Mouse (Mus musculus): ENCODE data around the gene Zcrb1. TPM values are rescaled to one million over a fixed set of nuclear protein-coding genes. Genes with fewer than 3 reads are reported as not detected.

The Zcrb1 gene
- polyA plus RNA-seq (2015; fragmentation: Nextera tagmentation; extraction: Ambion mirVana): 154 and 160 TPM in 2 replicates

- peak within 1 kb of the TSS; percentile 85 for H3K4me2 ChIP-seq
- H3K27me3 ChIP-seq: no peaks in the 10 kb centered on the region
- under 1% methylated on average over 100 of the region's 100 CpGs for WGBS
- ATAC-seq (ENCODE audit: insufficient number of reproducible peaks, insufficient read depth, low FRiP score, low TSS enrichment, low read depth): peak; percentile 91
- H3K9me3 ChIP-seq: no peaks in the 10 kb centered on the region
- peak within 1 kb of the TSS; percentile 89 for H3K27ac ChIP-seq
- H3K4me3 ChIP-seq: peak within 1 kb of the TSS; percentile 93
- H3K4me1 ChIP-seq: peaks cover 34% of the 10 kb centered on the region
- H3K9ac ChIP-seq: peak within 1 kb of the TSS; percentile 97
- peaks cover 25% of the 10 kb centered on the region for H3K36me3 ChIP-seq
These were observed at the start of gene Zcrb1, which contains the start of gene Pphln1 for GRCm38 (mm10) chr15:93397826-93398698. Zcrb1 (minus strand) TSS chr15:93398334. Pphln1 (plus strand) TSS chr15:93398350.

DNA sequence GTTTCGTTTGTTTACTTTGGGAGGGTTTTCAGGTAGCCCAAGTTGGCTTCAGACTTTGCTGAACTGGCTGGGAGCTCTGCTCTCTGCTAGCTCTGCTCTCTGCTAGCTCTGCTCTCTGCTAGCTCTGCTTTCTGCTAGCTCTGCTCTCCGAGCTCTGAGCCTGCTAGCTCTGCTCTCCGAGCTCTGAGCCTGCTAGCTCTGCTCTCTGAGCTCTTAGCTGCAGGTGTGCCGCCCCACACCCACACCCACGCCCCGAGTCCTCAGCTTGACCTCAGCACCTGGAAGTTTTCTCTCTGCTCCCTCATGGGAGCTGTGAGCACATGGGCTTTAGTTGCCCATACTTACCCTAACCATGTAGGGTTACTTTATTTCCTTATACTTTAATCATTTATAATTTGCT, 45.5 kb upstream of the Zcrb1 start:
- Histone ChIP-seq H3K9ac (no peak overlapping the region), H3K9me3 (no peaks in the 10 kb centered on the region), H3K4me1 (no peaks in the 10 kb centered on the region), H3K27ac (no peak overlapping the region), H3K4me3 (no peak overlapping the region), H3K36me3 (peaks cover 31% of the 10 kb centered on the region), H3K4me2 (no peak overlapping the region), H3K27me3 (no peaks in the 10 kb centered on the region)
- 86% methylated on average over 6 of the region's 6 CpGs for WGBS
- ATAC-seq (ENCODE audit: insufficient number of reproducible peaks, insufficient read depth, low FRiP score, low TSS enrichment, low read depth): no peak

GRCm38 (mm10) chr15:93442271-93442670, 44.1 kb upstream of the Zcrb1 start:
- no peak overlapping the region for H3K4me2 ChIP-seq
- 0 out of 2 replicates have a peak, but pooled peaks cover 3% of the 10 kb centered on the region for H3K4me1 ChIP-seq
- no peaks in the 10 kb centered on the region for H3K9me3 ChIP-seq
- no peak overlapping the region for H3K4me3 ChIP-seq
- no peak overlapping the region for H3K27ac ChIP-seq
- ATAC-seq (ENCODE audit: insufficient number of reproducible peaks, insufficient read depth, low FRiP score, low TSS enrichment, low read depth): no peak
- H3K9ac ChIP-seq: no peak overlapping the region
- no peaks in the 10 kb centered on the region for H3K27me3 ChIP-seq
- WGBS: 93% methylated on average over 4 of the region's 4 CpGs
- peaks cover 35% of the 10 kb centered on the region for H3K36me3 ChIP-seq

DNA sequence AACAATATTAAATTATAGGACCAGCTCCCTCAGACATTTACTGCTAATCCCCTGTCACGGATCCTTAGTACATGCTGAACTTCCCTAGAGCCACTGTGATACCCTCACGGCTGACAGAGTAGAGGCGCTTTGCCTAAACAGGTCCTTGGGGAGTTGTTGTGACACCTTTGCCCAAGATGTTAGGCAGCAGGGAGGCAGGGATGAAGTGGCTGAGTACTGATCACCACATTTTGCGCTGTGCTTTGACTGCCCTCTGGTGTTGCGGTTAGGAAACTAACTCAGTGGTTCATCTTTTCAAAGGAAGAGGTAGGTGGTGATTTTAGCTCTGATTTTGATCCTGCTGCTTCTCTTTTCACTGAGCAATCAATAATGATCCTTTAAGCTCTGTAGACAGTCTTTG, 40.5 kb upstream of the Zcrb1 start:
- Histone ChIP-seq H3K27me3 (no peaks in the 10 kb centered on the region), H3K4me3 (no peak overlapping the region), H3K9me3 (no peaks in the 10 kb centered on the region), H3K4me1 (peaks cover 8% of the 10 kb centered on the region), H3K4me2 (no peak overlapping the region), H3K27ac (no peak overlapping the region), H3K36me3 (peaks cover 34% of the 10 kb centered on the region), H3K9ac (no peak overlapping the region)
- WGBS: 47% methylated on average over 5 of the region's 5 CpGs
- no peak for ATAC-seq (ENCODE audit: insufficient number of reproducible peaks, insufficient read depth, low FRiP score, low TSS enrichment, low read depth)

- Histone ChIP-seq H3K4me3 (no peak overlapping the region), H3K27ac (no peak overlapping the region), H3K9me3 (no peaks in the 10 kb centered on the region), H3K27me3 (no peaks in the 10 kb centered on the region), H3K4me1 (peaks cover 9% of the 10 kb centered on the region), H3K4me2 (no peak overlapping the region), H3K9ac (no peak overlapping the region), H3K36me3 (peaks cover 31% of the 10 kb centered on the region)
- 94% methylated on average over 12 of the region's 12 CpGs for WGBS
- no peak for ATAC-seq (ENCODE audit: insufficient number of reproducible peaks, insufficient read depth, low FRiP score, low TSS enrichment, low read depth)
These were observed 37.9 kb upstream of the Zcrb1 start for GRCm38 (mm10) chr15:93435998-93436397.

GRCm38 (mm10) chr15:93433811-93434210, 35.7 kb upstream of the Zcrb1 start:
- WGBS: 57% methylated on average over 11 of the region's 11 CpGs
- H3K36me3 ChIP-seq: peaks cover 36% of the 10 kb centered on the region

DNA sequence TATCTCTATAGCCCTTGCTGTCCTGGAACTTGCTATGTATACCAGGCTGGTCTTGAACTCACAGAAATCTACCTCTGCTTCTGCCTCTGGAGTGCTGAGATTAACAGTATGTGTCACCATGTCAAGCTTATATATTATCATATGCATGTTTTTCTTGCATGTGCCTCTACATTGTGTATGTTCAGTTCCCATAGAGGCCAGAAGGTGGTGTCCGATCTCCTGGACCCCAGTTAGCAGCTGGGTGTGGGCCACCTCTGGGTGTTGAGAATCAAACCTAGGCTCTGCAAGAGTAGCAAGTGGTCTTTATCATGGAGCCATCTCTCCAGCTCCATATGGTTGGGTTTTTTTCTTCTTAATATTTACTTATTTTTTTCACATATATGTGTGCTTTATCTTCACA, 24.4 kb upstream of the Zcrb1 start:
- Histone ChIP-seq H3K9me3 (no peaks in the 10 kb centered on the region), H3K27ac (no peak overlapping the region), H3K9ac (no peak overlapping the region), H3K27me3 (no peaks in the 10 kb centered on the region), H3K36me3 (peaks cover 29% of the 10 kb centered on the region), H3K4me2 (no peak overlapping the region), H3K4me3 (no peak overlapping the region), H3K4me1 (no peaks in the 10 kb centered on the region)
- WGBS: 100% methylated on average over 1 of the region's 1 CpGs
- no peak for ATAC-seq (ENCODE audit: insufficient number of reproducible peaks, insufficient read depth, low FRiP score, low TSS enrichment, low read depth)

More at GRCm38 (mm10) chr15:93433811-93434210, 35.7 kb upstream of the Zcrb1 start:
- H3K27ac ChIP-seq: peak overlapping the region; percentile 29; the same call in 1 of the 2 replicates
- no peak overlapping the region for H3K4me2 ChIP-seq
- H3K4me1 ChIP-seq: peaks cover 9% of the 10 kb centered on the region
- no peak overlapping the region for H3K9ac ChIP-seq
- H3K4me3 ChIP-seq: no peak overlapping the region
- no peaks in the 10 kb centered on the region for H3K9me3 ChIP-seq
- H3K27me3 ChIP-seq: no peaks in the 10 kb centered on the region
- ATAC-seq (ENCODE audit: insufficient number of reproducible peaks, insufficient read depth, low FRiP score, low TSS enrichment, low read depth): no peak

DNA sequence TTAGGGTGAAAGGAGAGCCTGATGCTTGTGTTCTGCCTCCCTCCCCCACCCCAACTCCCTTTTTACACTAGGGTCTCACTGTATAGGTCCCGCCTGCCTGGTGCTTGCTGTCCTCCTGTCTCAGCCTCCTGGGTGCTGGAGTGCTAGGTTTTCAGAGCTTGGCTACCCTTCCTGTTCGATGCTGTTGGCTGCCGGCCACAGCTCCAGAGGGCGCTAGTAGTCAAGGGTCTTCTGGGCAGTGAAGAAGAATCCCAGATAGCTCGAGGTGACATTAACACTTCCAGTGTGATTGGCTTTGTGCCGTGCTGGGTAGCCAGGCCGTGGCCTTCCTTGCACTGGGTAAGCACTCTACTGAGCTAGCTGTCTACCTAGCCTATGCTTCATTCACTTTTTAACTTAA, 22.5 kb upstream of the Zcrb1 start:
- Histone ChIP-seq H3K36me3 (peaks cover 29% of the 10 kb centered on the region), H3K27ac (no peak overlapping the region), H3K9ac (no peak overlapping the region), H3K4me3 (no peak overlapping the region), H3K27me3 (no peaks in the 10 kb centered on the region), H3K4me1 (no peaks in the 10 kb centered on the region), H3K9me3 (no peaks in the 10 kb centered on the region), H3K4me2 (no peak overlapping the region)
- ATAC-seq (ENCODE audit: insufficient number of reproducible peaks, insufficient read depth, low FRiP score, low TSS enrichment, low read depth): no peak
- 85% methylated on average over 7 of the region's 7 CpGs for WGBS

GRCm38 (mm10) chr15:93416300-93416699, 18.2 kb upstream of the Zcrb1 start:
- 92% methylated on average over 6 of the region's 6 CpGs for WGBS
- no peak for ATAC-seq (ENCODE audit: insufficient number of reproducible peaks, insufficient read depth, low FRiP score, low TSS enrichment, low read depth)
- peaks cover 41% of the 10 kb centered on the region for H3K36me3 ChIP-seq

GRCm38 (mm10) chr15:93414456-93414855, 16.3 kb upstream of the Zcrb1 start:
- no peaks in the 10 kb centered on the region for H3K9me3 ChIP-seq
- no peak for ATAC-seq (ENCODE audit: insufficient number of reproducible peaks, insufficient read depth, low FRiP score, low TSS enrichment, low read depth)
- 92% methylated on average over 9 of the region's 9 CpGs for WGBS
- H3K4me3 ChIP-seq: no peak overlapping the region
- H3K36me3 ChIP-seq: peaks cover 41% of the 10 kb centered on the region
- no peaks in the 10 kb centered on the region for H3K4me1 ChIP-seq
- H3K4me2 ChIP-seq: no peak overlapping the region
- H3K27me3 ChIP-seq: no peaks in the 10 kb centered on the region
- no peak overlapping the region for H3K9ac ChIP-seq
- H3K27ac ChIP-seq: no peak overlapping the region

More at GRCm38 (mm10) chr15:93416300-93416699, 18.2 kb upstream of the Zcrb1 start:
- H3K4me3 ChIP-seq: no peak overlapping the region
- H3K27me3 ChIP-seq: no peaks in the 10 kb centered on the region
- H3K27ac ChIP-seq: no peak overlapping the region
- no peaks in the 10 kb centered on the region for H3K9me3 ChIP-seq
- H3K4me2 ChIP-seq: no peak overlapping the region
- H3K9ac ChIP-seq: no peak overlapping the region
- H3K4me1 ChIP-seq: no peaks in the 10 kb centered on the region

- no peak for ATAC-seq (ENCODE audit: insufficient number of reproducible peaks, insufficient read depth, low FRiP score, low TSS enrichment, low read depth)
- no peak overlapping the region for H3K4me3 ChIP-seq
- H3K27me3 ChIP-seq: no peaks in the 10 kb centered on the region
- H3K36me3 ChIP-seq: peaks cover 50% of the 10 kb centered on the region
- WGBS: 97% methylated on average over 3 of the region's 3 CpGs
- no peaks in the 10 kb centered on the region for H3K4me1 ChIP-seq
- H3K27ac ChIP-seq: no peak overlapping the region
- H3K4me2 ChIP-seq: no peak overlapping the region
- H3K9me3 ChIP-seq: no peaks in the 10 kb centered on the region
- H3K9ac ChIP-seq: no peak overlapping the region
These were observed 14.3 kb upstream of the Zcrb1 start for GRCm38 (mm10) chr15:93412445-93412844.

DNA sequence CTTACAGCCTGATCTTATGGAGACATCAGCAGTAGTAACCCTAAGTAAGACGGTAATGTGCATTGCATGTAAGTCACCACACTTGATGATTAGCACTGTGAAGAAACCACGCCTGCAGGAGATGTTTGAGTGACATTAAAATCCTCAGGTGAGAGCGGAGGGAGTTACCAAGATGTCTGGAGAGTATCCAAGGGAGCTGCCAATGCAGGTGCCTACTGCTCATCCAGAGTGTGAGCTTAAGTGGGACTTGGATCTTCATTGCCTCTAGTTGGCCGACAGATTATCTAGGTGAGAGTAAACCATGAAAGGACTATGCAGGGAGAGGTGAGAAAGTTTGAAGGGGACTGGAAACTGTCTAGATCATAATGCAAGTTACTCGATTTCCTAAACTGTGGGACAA, 8.4 kb upstream of the Zcrb1 start:
- Histone ChIP-seq H3K36me3 (peaks cover 26% of the 10 kb centered on the region), H3K9ac (no peak overlapping the region), H3K4me3 (no peak overlapping the region), H3K27me3 (no peaks in the 10 kb centered on the region), H3K27ac (no peak overlapping the region), H3K9me3 (no peaks in the 10 kb centered on the region), H3K4me1 (peaks cover 4% of the 10 kb centered on the region; the same call in 1 of the 2 replicates), H3K4me2 (no peak overlapping the region)
- no peak for ATAC-seq (ENCODE audit: insufficient number of reproducible peaks, insufficient read depth, low FRiP score, low TSS enrichment, low read depth)
- WGBS: 92% methylated on average over 5 of the region's 5 CpGs

Data from embryonic facial prominence, embryonic 13.5 days (tissue).